Mouse (Mus musculus) erythroblast, adult 5-6 weeks (primary cell): Measurements from ENCODE around the gene Ccdc78. TPM values are rescaled to one million over a fixed set of nuclear protein-coding genes. Genes with fewer than 3 reads are reported as not detected.
"Not testable (repeated sequence)": the region's sequence is repeated elsewhere in the genome, so short reads cannot be mapped to it uniquely, and the experiment has no call there.

Experiments
- ATAC-seq: replicated peaks from 2 replicates; pipeline ENCODE4 v1.8.0; 2016; ENCODE audit warnings: moderate number of reproducible peaks, mild to moderate bottlenecking, moderate TSS enrichment, inconsistent platforms; ENCODE audit not compliant: poor library complexity, low FRiP score, severe bottlenecking
- total RNA-seq, 2 experiments: library from RNA; stranded (forward) in 1 of 2; stranded (reverse) in 1 of 2; fragments of 150-400 nt in 1 of 2; fragments of 200-764, 138-1000 nt in 1 of 2; gene quantifications; 2 replicates each; pipeline versions ENCODE4 v1.2.3 to v1.2.4; 2015 to 2017; ENCODE audit warnings: low replicate concordance in 2 of 2

Ccdc78 gene
- total RNA-seq (2015; ENCODE audit: low replicate concordance) (not detected in 2 replicates), total RNA-seq (2017; ENCODE audit: low replicate concordance) (not detected in 2 replicates)

- no peak for ATAC-seq
These were observed at the start of gene Ccdc78 for GRCm38 (mm10) chr17:25786280-25786679. Ccdc78 (plus strand) TSS chr17:25786580.

- ATAC-seq, result no peak
These were observed 47.5 kb upstream of the Ccdc78 start for GRCm38 (mm10) chr17:25738861-25739260.

GRCm38 (mm10) chr17:25741471-25741870, 44.9 kb upstream of the Ccdc78 start:
- not testable (repeated sequence) for ATAC-seq

- ATAC-seq, result no peak
These were observed 42.5 kb upstream of the Ccdc78 start for GRCm38 (mm10) chr17:25743831-25744230.

- no peak for ATAC-seq
These were observed 42.1 kb upstream of the Ccdc78 start for GRCm38 (mm10) chr17:25744311-25744710.

- no peak for ATAC-seq
These were observed 38.1 kb upstream of the Ccdc78 start for GRCm38 (mm10) chr17:25748238-25748637.

- no peak for ATAC-seq
These were observed 37.1 kb upstream of the Ccdc78 start for GRCm38 (mm10) chr17:25749314-25749713.

- ATAC-seq, result no peak
These were observed 34.9 kb upstream of the Ccdc78 start for GRCm38 (mm10) chr17:25751446-25751845.

- ATAC-seq, result no peak
These were observed 32.1 kb upstream of the Ccdc78 start, which contains the start of gene Msln for GRCm38 (mm10) chr17:25754241-25754640. Msln (minus strand) TSS chr17:25754378.

- ATAC-seq, result no peak
These were observed 31.3 kb upstream of the Ccdc78 start for GRCm38 (mm10) chr17:25755086-25755485.

GRCm38 (mm10) chr17:25755627-25756377, 30.6 kb upstream of the Ccdc78 start:
- no peak for ATAC-seq

- no peak for ATAC-seq
These were observed 29.8 kb upstream of the Ccdc78 start for GRCm38 (mm10) chr17:25756378-25757242.

- ATAC-seq, result no peak
These were observed 28.7 kb upstream of the Ccdc78 start for GRCm38 (mm10) chr17:25757691-25758090.

GRCm38 (mm10) chr17:25760148-25760547, 26.2 kb upstream of the Ccdc78 start:
- no peak for ATAC-seq

- ATAC-seq, result no peak
These were observed 24.8 kb upstream of the Ccdc78 start for GRCm38 (mm10) chr17:25761561-25761970.

GRCm38 (mm10) chr17:25762591-25762990, 23.8 kb upstream of the Ccdc78 start:
- ATAC-seq, result no peak

- ATAC-seq, result no peak
These were observed 20.5 kb upstream of the Ccdc78 start for GRCm38 (mm10) chr17:25765886-25766285.

GRCm38 (mm10) chr17:25769331-25769730, 17.0 kb upstream of the Ccdc78 start:
- no peak for ATAC-seq

GRCm38 (mm10) chr17:25773549-25774120, 12.7 kb upstream of the Ccdc78 start, which contains the start of gene Narfl:
Narfl (plus strand) TSS chr17:25773776.
- peak; percentile 97 for ATAC-seq

- ATAC-seq, result no peak
These were observed 10.9 kb upstream of the Ccdc78 start for GRCm38 (mm10) chr17:25775318-25776062.
